Mouse (Mus musculus) cerebellum, postnatal 14 days (tissue): Measurements from ENCODE around the gene Ppp5c.

Source experiments
- DNase-seq, 2 experiments: peaks; one replicate each; pipeline ENCODE4 v3.0.0; 2021; ENCODE audit warnings: mixed read lengths in 2 of 2

Gene Ppp5c

DNA sequence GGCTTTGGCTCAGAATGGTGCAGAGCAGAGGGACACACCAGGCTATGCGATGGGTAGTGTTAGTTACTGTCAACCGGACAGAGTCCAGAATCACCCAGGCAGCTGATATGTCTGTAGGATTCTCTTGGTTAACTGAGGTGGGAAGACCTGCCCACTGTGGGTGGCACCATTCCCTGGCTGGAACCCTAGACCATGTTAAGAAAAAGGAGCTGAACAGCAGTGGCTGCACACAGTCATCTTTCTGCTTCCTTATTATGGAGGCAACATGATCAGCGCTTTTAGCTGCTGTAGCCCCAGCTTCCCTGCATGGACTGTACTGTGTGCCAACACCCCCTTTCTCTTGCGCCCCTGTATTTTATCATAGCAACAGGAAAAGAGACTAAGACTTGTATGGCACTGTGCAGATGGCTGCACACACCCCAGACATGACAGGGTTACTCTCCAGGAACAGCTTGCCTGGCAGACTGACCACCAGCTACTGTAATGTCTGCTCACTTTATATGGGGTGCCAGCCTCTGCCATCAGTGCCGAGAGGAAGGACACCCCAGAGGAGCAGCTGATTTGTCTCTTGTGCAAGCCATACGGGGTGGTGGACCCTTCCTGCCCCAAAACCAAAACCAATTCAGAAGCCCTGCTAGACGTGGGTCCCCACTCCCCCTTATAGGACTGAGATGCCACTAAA lies 15.7 kb downstream of the Ppp5c start:
- peak; percentile 77 to 78 for DNase-seq

DNA sequence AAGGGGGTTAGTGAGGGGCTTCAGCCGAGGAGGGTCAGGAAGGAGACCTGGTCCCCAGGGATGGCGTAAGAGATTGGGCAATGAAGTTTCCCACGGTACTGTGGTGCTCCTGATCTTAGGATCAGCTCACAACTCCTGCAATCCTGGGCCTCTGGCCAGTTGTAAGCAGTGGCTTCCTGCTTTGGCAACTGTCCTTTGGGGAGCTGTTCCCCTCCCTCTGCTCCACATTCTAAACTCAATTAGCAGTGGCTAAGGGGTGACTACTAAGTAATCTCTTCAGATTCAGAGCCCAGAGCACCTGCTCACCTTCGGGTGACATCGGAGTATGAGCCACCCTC lies 17.7 kb downstream of the Ppp5c start:
- no peak for DNase-seq

DNA sequence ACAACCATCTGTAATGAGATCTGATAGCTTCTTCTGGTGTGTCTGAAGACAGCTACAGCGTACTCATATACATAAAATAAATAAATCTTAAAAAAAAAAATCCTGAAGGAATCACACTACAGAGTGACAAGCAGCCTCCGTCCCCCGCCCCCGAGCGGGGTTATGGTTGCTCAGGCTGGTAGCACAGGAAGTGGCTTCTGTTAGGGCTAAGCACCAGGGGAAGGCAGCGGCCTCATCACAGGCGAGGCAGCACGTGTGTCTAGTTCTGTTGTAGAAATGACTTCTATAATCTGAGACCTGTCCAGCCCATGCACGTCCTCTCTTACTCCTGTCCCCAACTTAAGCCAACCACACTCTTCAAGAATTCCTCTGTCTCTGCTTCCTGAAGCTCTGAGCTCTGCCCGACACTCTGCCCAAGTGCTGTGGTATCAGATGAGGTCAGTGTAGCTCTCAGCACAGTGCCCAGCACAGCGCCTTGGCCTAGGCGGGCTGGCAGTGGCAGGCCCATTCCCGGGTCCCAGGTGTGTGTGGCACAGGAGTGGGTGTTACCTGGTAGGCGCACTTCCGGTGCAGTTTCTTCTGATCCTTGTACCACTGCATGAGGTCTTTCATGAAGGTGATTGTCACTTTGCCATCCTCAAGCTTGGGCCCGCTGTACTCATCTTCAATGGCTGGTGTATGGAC lies 18.3 kb downstream of the Ppp5c start:
- no peak for DNase-seq

DNA sequence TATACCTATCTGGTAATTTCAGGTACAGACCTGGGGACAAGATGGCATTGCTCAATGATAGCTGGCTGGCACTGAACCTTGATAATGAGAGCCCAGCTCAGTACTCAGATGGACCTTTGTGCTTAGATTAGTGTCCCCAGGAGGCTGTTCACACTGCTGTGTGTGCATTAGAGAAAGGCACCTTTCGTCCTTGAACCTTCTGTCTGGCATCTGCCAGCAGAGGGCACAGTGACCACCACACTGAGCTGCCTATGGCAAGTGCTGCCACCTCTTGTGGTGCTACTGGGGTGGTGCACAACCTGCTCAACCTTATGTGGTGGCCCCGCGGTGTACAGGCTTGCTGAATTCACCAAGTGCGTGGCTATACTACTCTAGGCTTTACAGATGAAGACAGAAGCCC lies 20.4 kb downstream of the Ppp5c start:
- DNase-seq: peak; percentile 58 to 65

DNA sequence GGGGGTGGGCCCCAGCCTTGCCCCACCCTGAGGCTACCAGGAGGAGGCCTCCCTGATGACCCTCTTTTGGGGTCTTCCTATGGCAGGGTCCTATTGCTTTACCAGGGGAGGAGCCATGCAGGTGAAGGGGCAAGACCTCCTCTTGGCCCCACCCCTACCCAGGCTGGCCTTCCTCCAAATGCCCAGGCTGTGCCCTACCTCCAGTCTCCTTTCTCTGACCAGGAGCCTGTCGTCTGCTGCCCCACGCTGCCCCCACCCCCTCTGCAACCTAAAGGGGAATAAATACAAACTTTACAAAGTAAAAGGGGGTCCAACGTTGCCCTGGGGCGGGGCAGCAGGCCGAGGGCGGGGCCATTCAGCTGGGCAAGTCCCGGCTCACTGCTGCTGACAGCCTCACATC lies 23.0 kb downstream of the Ppp5c start:
- DNase-seq: peak in 1 of 2 experiments; percentile 55

DNA sequence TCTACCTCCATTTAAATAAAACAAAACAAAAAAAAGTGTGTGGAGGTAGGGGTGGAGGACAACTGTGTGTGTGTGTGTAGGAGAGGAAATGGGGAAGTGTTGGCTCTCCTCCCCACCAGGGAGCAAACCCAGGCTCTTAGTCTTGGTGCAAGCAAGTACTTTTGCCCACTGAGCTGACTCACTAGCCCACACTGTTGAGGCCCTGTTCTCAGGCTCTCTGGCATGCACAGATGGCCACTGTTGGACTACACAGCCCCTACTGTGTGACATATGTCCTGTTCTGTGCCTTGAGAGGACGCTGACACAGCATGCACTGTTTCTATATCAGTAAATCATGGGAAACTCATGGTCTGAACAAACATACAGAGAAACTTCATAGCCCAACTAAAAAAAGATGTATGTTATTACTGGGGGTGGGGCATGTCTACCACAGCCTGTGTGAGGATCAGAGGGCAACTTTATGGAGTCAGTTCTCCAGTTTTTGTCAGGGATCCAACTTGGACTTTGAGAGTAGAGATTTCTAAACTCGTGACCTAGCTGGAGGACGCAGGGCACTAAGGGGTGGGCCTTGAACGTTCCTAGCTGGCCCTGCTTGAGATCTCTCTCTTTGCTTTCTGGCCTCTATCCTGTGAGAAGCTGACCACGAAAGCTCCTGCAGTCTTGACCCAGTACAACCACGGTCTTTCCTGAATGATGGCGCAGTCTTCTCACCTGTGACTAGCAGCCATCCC lies 24.3 kb downstream of the Ppp5c start:
- DNase-seq: peak; percentile 58 to 86

DNA sequence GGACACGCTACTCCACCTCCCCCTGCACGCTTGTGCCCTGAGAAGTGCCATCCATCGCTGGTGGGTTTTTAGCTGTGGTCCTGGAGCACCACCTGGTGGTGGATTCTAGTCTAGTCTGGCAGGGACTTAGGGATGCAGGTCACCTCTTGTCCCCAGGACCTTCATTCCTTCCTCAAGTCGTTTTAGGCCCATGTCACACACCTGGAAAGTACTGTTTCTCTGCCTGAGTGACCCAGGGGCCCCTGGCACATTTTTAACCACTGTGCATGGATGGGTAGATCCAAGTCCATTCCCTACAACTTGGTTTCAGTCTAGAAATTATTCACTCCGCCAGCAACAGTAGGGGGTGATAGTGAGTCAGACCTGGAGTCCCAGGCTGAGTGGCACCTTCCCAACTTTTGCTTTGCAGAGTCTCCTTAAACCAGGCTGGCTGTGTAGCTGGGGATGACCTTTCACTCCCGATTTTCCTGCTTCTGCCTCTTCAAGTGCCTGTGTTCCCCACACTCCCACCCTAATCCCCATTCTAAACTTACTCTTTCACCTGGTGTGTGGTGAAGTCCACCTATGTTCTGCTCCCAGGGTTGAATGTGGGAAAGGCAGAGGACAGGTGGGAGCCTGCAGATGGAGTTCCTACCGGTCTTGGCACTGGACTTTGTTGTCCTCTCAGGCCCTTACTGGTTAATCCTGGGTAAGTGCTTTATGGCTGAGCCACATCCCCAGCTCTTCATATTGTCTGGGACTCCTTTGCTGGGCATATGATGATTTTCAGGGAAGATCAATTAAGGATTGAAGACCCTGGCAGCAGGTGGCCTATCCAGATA lies 25.1 kb downstream of the Ppp5c start:
- peak; percentile 95 to 96 for DNase-seq

DNA sequence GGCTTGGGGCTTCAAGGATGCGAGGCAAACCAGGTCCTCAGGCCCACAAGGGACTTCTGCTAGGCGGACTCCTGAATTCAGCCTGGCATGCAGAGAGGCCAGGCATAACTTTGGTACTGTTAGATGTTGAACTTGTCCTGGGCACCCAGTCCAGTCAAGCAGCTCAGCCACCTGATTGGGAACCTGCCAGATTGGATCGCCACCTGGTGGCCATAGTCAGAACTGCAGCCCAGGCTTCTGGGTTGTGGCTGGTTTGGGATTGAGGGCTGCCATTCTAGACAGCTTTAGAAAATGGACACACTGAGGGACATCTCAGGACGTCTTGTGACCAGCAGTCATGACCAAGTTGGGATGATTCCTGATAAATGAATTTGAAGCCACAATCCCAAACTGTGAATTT lies 28.1 kb downstream of the Ppp5c start:
- peak; percentile 97 for DNase-seq

DNA sequence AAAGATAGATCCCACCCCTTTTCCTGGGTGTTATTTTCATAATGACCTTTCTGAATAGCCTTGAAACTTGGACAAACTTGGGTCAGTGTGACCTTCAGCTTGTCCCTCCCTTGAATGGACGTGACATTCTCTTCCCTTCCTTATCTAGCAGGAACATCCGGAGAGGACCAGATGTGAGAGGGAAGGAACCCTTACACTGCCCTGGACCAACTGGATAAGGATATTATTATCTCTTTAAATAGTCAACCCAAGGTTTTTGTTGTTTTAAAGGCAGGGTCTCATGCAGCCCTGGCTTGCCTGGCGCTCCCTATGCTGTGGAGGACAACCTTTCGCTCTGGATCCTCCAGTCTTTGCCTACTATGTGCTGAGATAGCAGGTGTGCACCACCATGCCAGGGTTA lies 28.5 kb downstream of the Ppp5c start:
- no peak for DNase-seq

DNA sequence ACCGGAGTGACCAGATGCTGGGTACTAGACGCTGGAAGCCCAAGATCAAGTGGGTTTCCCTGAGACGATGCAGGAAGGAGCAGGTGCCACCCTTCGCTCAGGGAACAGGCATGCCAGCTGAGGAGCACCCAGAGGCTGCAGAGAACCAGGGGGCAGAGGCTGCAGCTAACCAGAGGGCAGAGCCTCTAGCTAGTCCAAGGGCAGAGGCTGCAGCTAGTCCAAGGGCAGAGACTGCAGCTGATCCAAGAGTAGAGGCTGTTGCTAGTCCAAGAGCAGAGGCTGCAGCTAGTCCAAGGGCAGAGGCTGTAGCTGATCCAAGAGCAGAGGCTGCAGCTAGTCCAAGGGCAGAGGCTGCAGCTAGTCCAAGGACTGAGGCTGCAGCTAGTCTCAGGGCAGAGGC lies 32.4 kb downstream of the Ppp5c start:
- DNase-seq: no peak

DNA sequence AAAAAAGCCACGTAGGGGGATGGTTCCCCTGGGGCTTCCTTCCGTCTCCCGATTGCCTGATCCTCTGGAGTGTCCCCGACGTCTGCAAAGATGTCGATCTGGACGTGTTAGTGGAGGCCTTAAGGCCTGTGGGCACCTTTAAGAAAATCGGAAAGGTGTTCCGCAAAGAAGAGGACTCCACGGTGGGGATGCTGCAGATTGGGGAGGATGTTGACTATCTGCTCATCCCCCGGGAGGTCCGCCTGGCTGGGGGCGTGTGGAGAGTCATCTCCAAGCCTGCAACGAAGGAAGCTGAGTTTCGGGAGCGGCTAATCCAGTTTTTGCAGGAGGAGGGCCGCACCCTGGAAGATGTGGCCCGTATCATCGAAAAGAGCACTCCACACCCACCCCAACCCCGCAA lies 33.3 kb downstream of the Ppp5c start:
- DNase-seq: no peak

DNA sequence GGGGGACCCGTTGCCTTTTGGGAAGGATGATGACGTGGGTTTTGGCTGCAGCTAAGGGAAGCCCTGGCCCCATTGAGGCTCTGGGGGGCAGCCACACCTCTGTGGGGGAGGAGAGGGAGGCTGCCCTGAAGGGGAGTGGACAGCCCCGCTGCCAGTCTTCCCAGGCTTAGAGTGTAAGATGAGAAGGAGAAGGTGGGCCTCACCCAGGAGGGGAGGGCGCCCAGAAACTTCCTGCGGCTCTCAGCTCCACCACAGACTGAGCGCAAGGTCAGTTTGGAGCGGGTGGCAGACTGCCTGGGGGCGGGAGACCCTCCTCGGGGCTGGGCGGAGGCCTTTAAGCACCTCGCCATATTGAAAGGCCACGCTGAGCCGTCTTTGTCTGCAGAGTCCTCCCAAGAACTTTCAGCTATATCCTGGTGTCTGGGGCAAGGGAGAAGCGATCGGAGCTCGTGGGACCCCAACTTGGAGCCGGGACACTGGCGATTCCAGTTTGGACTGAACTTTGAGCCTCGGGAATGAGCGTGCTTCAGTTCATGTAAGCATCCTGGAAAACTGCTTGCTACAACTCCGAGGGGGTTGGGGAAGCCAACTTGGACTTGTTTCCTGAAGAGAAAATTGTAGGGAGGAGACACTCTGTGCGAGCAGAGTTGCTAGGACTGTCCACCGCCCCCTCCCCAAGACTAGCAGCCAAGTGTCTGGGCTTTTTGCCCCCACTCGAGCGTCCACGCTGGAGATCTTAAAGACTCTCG lies 33.9 kb downstream of the Ppp5c start:
- no peak for DNase-seq

DNA sequence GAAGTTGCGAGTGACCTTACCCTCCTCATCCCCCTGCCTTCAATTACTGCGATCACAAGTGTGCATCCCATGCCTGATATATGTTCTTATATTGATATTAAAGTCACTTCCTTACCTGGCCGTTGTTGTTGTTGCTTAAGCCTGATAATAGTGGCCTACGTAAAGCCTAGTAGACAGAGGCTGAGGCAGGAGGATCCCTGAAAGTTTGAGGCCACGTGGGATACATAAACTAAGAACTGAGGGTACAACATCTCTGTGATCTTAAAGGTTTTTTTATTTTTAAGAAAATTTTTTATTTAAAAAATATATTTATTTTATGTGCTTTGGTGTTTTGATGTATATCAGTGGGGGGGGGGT lies 35.3 kb downstream of the Ppp5c start, which contains the start of gene Ccdc8:
Gene Ccdc8, plus strand, starts transcription at position 258 of the 357 bp plus-strand sequence.
- DNase-seq: no peak

DNA sequence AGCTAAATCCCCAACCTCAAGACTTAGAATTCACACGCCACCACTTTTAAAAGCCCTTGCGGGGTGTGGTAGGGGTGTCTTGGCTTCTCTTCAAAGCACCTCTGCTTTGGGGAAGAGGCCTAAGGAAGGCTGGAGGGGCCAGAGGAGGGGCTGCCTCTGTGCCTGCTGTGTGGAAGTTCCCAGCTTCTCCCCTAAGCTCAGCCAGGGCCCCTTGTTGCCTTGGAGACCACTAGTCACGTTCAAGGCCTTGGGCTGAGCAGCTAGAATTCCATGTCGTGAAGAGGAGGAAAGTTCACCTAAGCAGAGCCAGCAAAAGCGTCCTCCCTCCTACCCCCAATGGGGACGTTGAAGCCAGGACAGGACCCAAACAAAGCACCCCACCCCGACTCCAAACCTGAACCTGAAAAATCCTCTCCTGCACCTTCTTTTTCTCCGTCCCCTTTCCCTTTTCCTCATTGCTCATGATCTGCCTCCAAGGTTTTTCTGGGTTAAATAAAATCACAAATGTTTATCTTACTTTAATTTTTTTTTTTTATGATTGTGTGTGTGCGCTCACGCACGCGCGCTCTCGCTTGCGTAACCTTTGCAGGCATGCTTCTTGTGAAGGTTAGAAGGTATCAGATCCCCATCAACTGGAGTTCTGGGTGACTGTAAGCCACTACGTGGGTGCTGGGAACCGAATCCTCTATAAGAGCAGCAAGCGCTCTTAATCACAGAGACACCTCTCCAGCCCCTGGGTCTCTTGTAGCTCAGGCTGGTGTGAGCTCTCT lies 35.9 kb downstream of the Ppp5c start:
- no peak for DNase-seq

DNA sequence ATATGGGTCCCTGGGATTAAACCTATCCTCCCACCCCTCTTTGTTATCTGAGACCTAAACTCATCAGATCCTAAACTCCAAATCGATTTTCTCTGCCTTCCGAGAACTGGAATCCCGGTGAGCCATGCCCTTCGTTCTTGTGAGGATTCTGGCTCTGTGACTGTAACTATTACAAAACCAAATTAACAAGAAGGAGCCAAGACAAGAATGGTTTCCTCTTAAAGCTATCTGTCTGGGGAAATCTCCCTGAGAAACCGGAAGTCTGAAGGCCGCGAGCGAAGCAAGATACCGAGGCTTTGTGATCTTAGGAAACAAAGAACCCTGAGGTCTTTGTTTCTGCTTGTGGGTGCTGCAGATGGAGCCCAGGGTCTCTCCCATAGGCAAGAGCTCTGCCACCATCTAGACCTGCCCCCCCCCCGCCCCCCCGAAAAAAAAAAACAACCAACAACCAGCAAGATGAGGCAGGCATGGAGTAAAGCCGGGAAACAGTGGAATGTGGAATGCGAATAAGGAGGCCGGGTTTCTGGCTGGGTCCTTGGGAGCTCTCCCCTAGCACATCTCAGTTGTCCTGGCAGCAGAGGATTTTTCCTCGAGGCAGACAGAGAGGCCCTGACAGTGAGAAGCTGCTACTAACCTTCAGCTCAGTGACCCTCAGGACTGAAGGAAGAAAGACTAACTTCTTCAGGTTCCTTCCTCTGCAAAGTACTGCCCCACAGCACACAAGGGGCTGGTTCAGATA lies 37.5 kb downstream of the Ppp5c start:
- DNase-seq: no peak

DNA sequence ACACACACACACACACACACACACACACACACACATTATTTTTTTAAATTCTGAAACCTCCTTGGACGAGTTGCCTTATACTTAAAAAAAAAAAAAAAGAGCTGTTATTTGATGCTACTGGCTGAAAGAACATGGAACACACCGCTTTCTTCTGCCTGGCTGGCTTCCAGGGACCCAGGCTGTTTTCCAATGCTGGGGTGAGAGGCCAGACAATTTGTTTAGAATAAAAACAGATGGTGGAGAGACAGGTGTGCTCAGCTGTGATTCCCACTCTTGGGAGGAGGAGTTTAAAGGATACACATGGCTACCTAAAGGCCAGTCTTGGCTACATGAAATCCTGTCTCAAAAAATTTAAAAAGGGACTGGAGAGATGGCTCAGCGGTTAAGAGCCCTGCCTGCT lies 39.3 kb downstream of the Ppp5c start:
- DNase-seq: peak in 1 of 2 experiments; percentile 67

DNA sequence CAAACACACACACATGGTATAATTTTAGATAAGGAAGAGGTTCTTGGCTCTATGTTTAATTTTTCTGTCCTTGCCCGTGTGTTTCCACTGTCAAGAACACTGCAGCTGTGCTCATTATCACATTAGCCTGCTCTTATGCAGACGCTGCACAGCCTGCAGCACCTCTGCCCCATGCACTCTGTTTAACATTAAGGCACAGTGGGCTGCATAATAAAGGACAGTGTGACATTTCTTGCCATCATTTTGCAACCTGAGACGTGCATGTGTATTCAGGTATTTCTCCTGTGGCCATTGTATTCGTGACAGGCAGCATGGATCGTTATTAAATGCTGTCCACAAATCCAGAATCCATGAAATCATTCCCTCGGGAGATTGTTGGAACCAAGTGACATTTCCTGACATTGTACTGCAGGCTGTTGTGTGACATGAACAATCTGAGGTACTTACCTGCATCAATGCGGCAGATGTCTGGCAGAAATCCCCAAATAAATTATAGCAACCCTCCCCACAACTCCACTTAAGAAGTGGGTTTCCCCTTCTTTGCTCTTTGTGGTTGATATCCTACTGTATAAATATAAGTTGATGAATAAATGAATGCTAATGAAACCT lies 40.1 kb downstream of the Ppp5c start:
- no peak for DNase-seq

DNA sequence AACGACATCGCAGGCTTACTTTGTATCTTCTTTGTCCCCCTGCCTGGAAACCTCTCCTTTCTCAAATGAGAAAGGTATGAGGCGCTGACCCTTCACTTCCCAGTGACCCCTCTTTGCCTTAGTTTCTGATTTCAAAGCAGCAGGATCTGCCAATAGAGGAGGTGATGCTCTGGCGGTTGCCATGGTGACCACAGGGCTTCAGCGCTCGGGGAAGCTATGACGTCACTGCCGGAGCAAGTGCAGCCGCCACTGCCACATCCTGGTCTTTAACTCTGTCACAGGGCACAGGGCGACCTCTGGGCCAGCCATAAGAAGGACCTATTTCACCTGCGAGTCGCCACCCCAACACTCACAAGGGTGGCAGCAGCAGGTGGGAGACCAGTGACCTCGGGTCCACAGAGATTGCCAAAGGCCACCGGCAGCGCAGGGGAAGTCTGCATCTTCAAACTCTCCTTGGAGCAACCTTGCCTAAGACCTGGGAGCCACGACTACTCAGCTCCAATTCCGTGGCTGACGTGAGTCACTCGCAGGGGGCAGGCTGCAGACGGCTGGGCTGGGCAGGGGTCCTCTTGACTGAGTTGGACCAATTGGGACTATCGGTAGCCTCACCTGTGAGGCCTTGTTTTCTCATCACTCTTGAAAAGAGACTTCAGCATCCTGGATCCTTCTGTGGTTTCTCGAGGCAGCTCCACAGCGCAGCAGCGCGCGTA lies 44.7 kb downstream of the Ppp5c start, which contains the start of gene Gm42372:
Gene Gm42372, plus strand, starts transcription at position 228 of the 710 bp plus-strand sequence.
- peak; percentile 88 to 90 for DNase-seq

DNA sequence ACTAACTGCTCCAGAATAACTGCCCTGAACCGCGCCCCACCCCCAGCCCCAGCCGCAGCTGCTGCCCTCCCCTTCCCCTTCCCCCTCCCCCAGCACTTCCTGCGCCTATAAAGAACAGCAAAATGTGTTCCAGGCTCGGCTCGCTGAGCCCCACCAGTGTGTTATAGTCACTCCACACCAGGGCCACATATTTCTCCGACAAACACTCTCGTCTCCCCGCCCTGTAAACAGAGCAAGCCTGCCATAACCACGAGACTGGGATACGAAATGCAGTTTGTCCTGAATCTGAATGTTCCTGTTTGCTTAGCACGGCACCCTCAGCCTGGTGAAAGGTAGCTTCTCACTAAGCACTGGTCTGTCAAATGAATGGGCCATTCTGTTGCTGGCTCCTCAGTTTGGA lies 47.4 kb downstream of the Ppp5c start:
- peak; percentile 46 to 64 for DNase-seq

DNA sequence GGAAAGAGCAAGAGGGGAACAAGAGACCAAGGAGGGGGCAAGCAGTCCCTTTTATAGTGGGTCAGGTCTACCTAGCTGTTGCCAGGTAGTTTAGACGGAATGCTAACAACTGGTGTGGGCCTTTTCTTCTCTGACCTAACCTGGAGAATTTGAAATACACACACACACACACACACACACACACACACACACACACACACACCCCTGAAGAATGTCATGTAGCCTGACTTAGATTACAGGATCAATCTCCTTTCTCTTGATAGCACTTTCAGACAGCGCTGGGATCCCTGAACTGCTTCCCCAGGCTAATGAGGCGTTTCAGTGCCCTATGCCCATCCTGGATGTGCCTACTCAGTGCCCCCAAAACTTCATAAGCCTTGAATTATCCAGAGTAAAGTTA lies 49.1 kb downstream of the Ppp5c start:
- DNase-seq: no peak
